Comparison of ENCODE assay signal across 8 mouse cellular contexts in genomic region chr13:44353899-44354298, GRCm38 (mm10).
DNase-seq lines count a peak whose midpoint lies in the region; ATAC-seq and TF ChIP-seq lines count a peak whose summit lies in the region.

No protein-coding gene starts in this region.

- H3K4me1 ChIP-seq in cerebellum, adult 2 months (ENCODE audit: control insufficient read depth, insufficient read depth, low read length), result peaks cover 8% of the 10 kb centered on the region
- no peaks in the 10 kb centered on the region for H3K4me1 ChIP-seq in lung, postnatal 0 days (ENCODE audit: insufficient read depth, low read depth, low read length)

- H3K4me3 ChIP-seq in cerebellum, adult 2 months (replicated peaks; ENCODE audit: insufficient read depth, low read depth, low read length), result peak overlapping the region; percentile 46
- H3K4me3 ChIP-seq in lung, postnatal 0 days (ENCODE audit: low read depth, low read length), result no peak overlapping the region

- H3K9me3 ChIP-seq in lung, postnatal 0 days (ENCODE audit: low read length), result no peaks in the 10 kb centered on the region

- peak; percentile 58 to 65 for ATAC-seq in hematopoietic stem cell, adult 5-6 weeks (replicated peaks in 1 of 2; ENCODE audit: insufficient read depth in 1 of 2, low FRiP score in 2 of 2, low TSS enrichment in 1 of 2, low read depth in 1 of 2, poor library complexity in 2 of 2, severe bottlenecking in 2 of 2)
- ATAC-seq in lung, postnatal 0 days, result no peak

- DNase-seq in gastrocnemius, adult 18-20 months (ENCODE audit: low spot score), result peak; percentile 25
- DNase-seq in gastrocnemius, adult 8-10 months (ENCODE audit: low spot score in 2 of 2), result no peak
- DNase-seq in cerebellum, adult 2 months, result peak; percentile 55 to 66
- DNase-seq in lung, postnatal 0 days (ENCODE audit: low spot score), result peak; percentile 65
- no peak for DNase-seq in urinary bladder, postnatal 4 days (ENCODE audit: low spot score in 2 of 2)
- DNase-seq in frontal cortex, adult 2 months (ENCODE audit: extremely low spot score in 1 of 2, low spot score in 1 of 2), result no peak
- DNase-seq in embryo, embryonic 9.5 days (ENCODE audit: extremely low spot score), result no peak

- no peak for TF ChIP-seq EP300 in lung, postnatal 0 days (IDR thresholded peaks at IDR 0.05)

- no peak overlapping the region for H3K27ac ChIP-seq in cerebellum, adult 2 months (ENCODE audit: insufficient read depth, low read length)
- no peak overlapping the region for H3K27ac ChIP-seq in lung, postnatal 0 days (ENCODE audit: low read length)

- H3K36me3 ChIP-seq in lung, postnatal 0 days (ENCODE audit: insufficient read depth, low read length), result no peaks in the 10 kb centered on the region

- H3K27me3 ChIP-seq in cerebellum, adult 2 months (ENCODE audit: control insufficient read depth, insufficient read depth, low read length), result no peaks in the 10 kb centered on the region
- H3K27me3 ChIP-seq in lung, postnatal 0 days (replicated peaks; ENCODE audit: insufficient read depth, low read length), result no peaks in the 10 kb centered on the region

- 6% methylated on average over 9 of the region's 9 CpGs for WGBS in cerebellum, adult 2 months
- WGBS in lung, postnatal 0 days, result 33% methylated on average over 9 of the region's 9 CpGs

- H3K9ac ChIP-seq in lung, postnatal 0 days (replicated peaks; ENCODE audit: low read depth), result no peak overlapping the region

- no peak for TF ChIP-seq POLR2A in cerebellum, adult 2 months (IDR thresholded peaks at IDR 0.05; ENCODE audit: borderline replicate concordance, insufficient read depth, low read length)

- no peak overlapping the region for H3K4me2 ChIP-seq in lung, postnatal 0 days (replicated peaks; ENCODE audit: low read depth, low read length)

- TF ChIP-seq CTCF in cerebellum, adult 2 months (IDR thresholded peaks at IDR 0.05; ENCODE audit: borderline replicate concordance, insufficient read depth, low read depth, low read length), result no peak
- TF ChIP-seq CTCF in lung, postnatal 0 days (IDR thresholded peaks at IDR 0.05), result no peak

Comparison
In these comparisons a context has a peak if more than half of its experiments do, and no peak if none do; other contexts are left out.
1. DNase-seq: peak in gastrocnemius, adult 18-20 months (single experiment), cerebellum, adult 2 months (2 of 2) and lung, postnatal 0 days (single experiment); none in gastrocnemius, adult 8-10 months (0 of 2), urinary bladder, postnatal 4 days (0 of 2), frontal cortex, adult 2 months (0 of 2) and embryo, embryonic 9.5 days (single experiment).